Mouse (Mus musculus): ENCODE results near the gene Spsb4.

DNA sequence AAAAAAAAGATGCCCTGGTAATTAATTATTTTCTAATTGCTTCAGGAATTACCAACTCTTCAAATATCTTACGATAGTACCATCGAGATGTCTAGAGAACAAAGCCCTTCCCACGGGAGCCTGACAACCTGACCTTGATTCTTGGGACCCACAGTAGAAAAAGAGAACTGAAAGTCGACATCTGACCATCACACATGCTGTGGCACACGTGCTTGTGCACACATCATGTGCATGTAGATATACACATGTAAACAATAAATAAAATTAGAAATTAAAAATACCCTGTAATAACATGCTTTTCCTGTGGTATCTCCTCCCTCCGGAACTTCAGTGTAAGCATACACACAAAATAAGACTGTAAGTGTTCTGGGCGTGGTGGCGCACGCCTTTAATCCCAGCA, 43.1 kb upstream of the Spsb4 start:
- TF ChIP-seq POLR2A (IDR thresholded peaks at IDR 0.05; ENCODE audit: insufficient read length, low read depth) (no peak), MYOG (IDR thresholded peaks at IDR 0.05; ENCODE audit: control insufficient read depth in 1 of 3, insufficient read depth in 1 of 3, insufficient read length in 2 of 3, low read depth in 2 of 3) (no peak), E2F4 (IDR thresholded peaks at IDR 0.05; ENCODE audit: insufficient read depth) (no peak), CEBPB (IDR thresholded peaks at IDR 0.05; ENCODE audit: insufficient read depth, poor library complexity, severe bottlenecking) (no peak), USF1 (IDR thresholded peaks at IDR 0.05; ENCODE audit: low read depth) (no peak)
